Mouse (Mus musculus) heart, postnatal 0 days (tissue): ENCODE results near the gene Snx8.

Experiments used
- CTCF ChIP-seq: IDR thresholded peaks from 2 replicates; pipeline ENCODE4 v1.5.1; 2016; ENCODE audit warnings: antibody characterized with exemption, control low read depth, low read depth
- EP300 ChIP-seq: IDR thresholded peaks from 2 replicates; pipeline ENCODE4 v1.6.1; 2016; ENCODE audit warnings: antibody characterized with exemption, low read depth

- TF ChIP-seq CTCF (no peak), EP300 (no peak)
These were observed 7.9 kb downstream of the Snx8 start for GRCm38 (mm10) chr5:140381156-140381555.
